Mouse (Mus musculus): ENCODE measurements at regions not wholly inside any gene's neighbourhood (a gene's known extent, or its start where the extent isn't known, plus 50 kb on each side); places are given as distances from the start of the nearest gene placed in this dataset.

DNA sequence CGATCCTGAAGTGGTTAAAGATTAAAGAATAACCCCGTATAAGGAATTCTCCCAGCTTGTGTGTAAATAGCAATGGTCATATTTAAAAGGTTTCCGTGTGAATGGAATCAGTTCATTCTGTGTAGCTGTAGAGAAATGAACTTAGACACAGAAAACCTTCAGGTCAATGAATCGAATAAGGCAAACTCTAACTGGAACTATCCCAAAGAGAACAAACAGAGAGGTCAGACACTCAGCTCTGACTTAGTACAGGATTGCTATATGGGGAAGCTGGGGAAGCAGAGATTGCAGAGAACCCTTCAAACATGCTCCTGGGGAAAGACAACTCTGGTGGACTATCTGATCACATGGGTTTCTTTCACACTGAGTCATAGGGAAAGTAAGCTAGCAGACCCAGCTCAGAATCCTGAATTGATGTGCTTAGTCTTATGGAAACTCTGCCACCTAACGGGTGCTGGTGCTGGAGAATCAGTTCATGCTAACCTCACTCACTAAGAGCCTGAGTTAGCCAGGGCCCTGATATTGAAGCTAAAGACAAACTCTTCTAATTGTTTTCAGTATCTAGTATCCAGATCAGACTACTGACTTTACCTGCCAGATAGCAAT lies 145.3 kb upstream of the Rreb1 start:
- no peak overlapping the region for H3K4me3 ChIP-seq

DNA sequence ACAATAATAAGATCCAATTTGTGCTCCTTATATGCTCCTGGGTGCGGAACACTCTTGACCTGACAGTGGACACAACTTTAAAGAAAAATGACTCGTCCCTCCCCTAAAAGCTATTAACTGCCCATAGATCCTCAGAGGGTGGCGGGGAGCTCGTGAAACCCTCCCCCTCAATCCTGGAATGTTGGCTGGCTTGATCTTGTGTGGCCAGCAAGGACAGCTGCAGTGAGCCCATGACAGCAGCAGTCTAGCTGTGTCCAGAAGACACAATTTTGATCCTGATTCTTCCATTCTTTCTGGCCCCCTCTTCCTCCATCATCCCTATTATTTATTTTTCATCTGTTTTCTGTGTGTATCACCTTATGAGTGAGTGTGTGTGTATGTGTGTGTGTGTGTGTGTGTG lies 141.8 kb upstream of the Rreb1 start:
- WGBS = 69% methylated on average over 4 of the region's 4 CpGs
- no peak for ATAC-seq (ENCODE audit: low FRiP score)
- no peak overlapping the region for H3K9ac ChIP-seq

More for the DNA sequence above, 145.3 kb upstream of the Rreb1 start:
- 92% methylated on average over 5 of the region's 5 CpGs for WGBS
- Histone ChIP-seq H3K36me3 (no peaks in the 10 kb centered on the region), H3K27ac (no peak overlapping the region), H3K4me2 (replicated peaks) (no peak overlapping the region), H3K9ac (no peak overlapping the region), H3K27me3 (no peaks in the 10 kb centered on the region), H3K9me3 (replicated peaks) (peaks cover 6% of the 10 kb centered on the region; the same call in 1 of the 2 replicates), H3K4me1 (no peaks in the 10 kb centered on the region)
- no peak for ATAC-seq (ENCODE audit: low FRiP score)

DNA sequence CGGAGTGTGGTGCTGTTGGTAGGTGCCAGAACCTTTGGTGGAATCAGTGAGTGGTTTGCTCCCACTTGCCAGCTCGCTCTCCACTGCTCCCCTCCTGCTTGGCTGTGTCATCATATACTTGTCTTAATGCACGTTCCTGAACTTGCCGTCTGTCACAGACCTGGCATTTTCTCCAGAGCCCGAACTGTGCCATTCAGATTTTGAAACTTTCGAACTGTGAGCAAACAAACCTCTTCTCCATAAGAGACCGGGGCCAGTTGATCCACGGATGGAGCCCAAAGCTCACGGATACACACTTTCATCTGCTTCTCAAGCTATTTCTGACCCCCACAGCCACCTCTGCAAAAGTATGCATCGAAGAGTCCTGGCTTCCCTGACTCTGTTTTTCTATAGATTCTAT lies 141.0 kb upstream of the Rreb1 start:
- no peak for ATAC-seq (ENCODE audit: low FRiP score)
- Histone ChIP-seq H3K36me3 (no peaks in the 10 kb centered on the region), H3K27me3 (no peaks in the 10 kb centered on the region), H3K9me3 (replicated peaks) (peaks cover 4% of the 10 kb centered on the region; the same call in 1 of the 2 replicates), H3K4me3 (no peak overlapping the region), H3K4me1 (no peaks in the 10 kb centered on the region), H3K27ac (no peak overlapping the region), H3K4me2 (replicated peaks) (no peak overlapping the region), H3K9ac (no peak overlapping the region)
- WGBS = 86% methylated on average over 10 of the region's 10 CpGs

More for the DNA sequence above, 141.8 kb upstream of the Rreb1 start:
- H3K27me3 ChIP-seq = no peaks in the 10 kb centered on the region
- no peaks in the 10 kb centered on the region for H3K4me1 ChIP-seq
- no peak overlapping the region for H3K4me3 ChIP-seq
- H3K9me3 ChIP-seq (replicated peaks) = peaks cover 6% of the 10 kb centered on the region; the same call in 1 of the 2 replicates
- H3K36me3 ChIP-seq = no peaks in the 10 kb centered on the region
- H3K27ac ChIP-seq = no peak overlapping the region
- no peak overlapping the region for H3K4me2 ChIP-seq (replicated peaks)

DNA sequence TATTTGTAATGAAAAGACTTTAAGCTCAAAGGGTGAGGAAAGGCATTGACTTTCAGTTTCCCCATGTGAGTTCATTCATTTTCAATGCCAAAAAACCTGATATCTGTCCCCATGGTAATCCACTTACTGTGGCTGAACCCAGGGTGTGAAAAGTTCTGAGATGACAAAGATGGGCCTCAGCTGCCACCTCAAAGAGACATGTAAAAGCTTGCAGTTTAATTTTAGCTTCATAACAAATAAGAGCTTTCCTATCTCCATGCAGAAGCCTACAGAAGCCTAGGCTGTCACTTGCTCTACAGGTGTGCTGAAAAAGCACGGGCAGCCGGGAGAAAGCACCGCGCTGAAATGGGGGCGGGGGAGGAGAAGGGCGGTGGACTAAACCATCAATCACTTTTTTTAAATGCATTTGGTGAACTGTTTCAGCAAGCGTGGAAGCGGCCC lies 140.1 kb upstream of the Rreb1 start:
- Histone ChIP-seq H3K9me3 (replicated peaks) (no peaks in the 10 kb centered on the region), H3K36me3 (no peaks in the 10 kb centered on the region), H3K4me3 (no peak overlapping the region), H3K4me2 (replicated peaks) (no peak overlapping the region), H3K27ac (no peak overlapping the region), H3K9ac (no peak overlapping the region), H3K27me3 (no peaks in the 10 kb centered on the region), H3K4me1 (0 out of 2 replicates have a peak, but pooled peaks cover 4% of the 10 kb centered on the region)
- no peak for ATAC-seq (ENCODE audit: low FRiP score)
- 35% methylated on average over 8 of the region's 8 CpGs for WGBS

DNA sequence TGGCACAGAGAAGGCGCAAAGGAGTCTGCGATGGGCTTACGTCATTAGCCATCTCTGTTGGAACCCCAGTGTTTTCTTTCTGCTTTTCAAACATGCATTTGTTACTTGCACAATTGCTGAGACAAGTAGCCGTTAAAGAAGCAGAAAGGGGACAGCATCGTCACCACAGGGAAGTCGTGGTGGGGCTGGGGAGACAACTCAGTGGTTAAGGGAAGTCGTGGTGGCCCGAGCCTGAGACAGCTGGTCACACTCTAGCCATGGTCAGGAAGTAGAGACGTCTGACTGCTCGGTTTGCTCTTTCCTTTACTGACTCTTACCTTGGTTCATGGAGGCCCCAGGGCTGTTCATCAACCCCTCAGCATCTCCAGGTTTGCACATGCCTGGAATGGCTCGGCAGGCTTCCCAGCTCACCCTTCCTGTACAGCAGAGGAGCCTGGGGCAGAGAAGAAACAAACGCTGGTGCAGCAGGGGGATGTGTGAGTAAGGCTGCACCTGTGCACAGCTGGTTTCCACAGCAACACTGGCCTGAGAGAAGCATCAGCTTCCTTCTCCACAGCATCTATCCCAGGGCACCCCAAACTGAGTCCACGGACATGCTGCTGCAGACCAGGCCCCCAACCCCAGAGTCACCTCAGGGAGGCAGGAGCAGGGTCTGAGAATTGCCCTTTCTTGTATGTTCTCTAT lies 135.6 kb upstream of the Rreb1 start:
- Histone ChIP-seq H3K4me1 (0 out of 2 replicates have a peak, but pooled peaks cover 4% of the 10 kb centered on the region), H3K27ac (no peak overlapping the region), H3K27me3 (no peaks in the 10 kb centered on the region), H3K4me3 (no peak overlapping the region), H3K9me3 (replicated peaks) (no peaks in the 10 kb centered on the region), H3K9ac (no peak overlapping the region), H3K4me2 (replicated peaks) (no peak overlapping the region), H3K36me3 (no peaks in the 10 kb centered on the region)
- 57% methylated on average over 13 of the region's 13 CpGs for WGBS
- no peak for ATAC-seq (ENCODE audit: low FRiP score)

DNA sequence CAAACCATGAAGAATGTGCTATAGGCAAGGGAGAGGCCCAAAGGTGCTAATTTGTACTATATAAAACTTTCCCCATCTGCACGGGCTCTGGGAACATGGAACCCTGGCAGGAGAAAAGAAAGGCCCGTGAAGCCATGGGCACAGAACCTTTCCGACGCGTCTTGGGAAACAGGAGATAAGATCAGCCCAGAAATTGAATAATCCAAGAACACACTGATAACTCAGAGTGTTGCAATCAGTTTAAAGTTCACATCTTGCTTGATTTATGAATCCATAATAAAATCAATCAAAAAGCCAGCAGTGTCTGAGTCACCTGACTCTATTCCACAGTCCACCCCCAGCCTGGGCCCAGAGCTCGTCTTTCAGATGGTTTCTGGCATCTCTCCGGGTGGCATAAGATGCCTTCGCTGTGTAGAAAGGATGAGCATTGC lies 133.4 kb upstream of the Rreb1 start:
- no peaks in the 10 kb centered on the region for H3K9me3 ChIP-seq (replicated peaks)
- WGBS = 87% methylated on average over 8 of the region's 8 CpGs
- ATAC-seq (ENCODE audit: low FRiP score) = no peak
- H3K9ac ChIP-seq = no peak overlapping the region
- no peaks in the 10 kb centered on the region for H3K27me3 ChIP-seq
- H3K27ac ChIP-seq = no peak overlapping the region
- H3K4me3 ChIP-seq = no peak overlapping the region
- no peaks in the 10 kb centered on the region for H3K36me3 ChIP-seq
- H3K4me2 ChIP-seq (replicated peaks) = no peak overlapping the region
- H3K4me1 ChIP-seq = 0 out of 2 replicates have a peak, but pooled peaks cover 4% of the 10 kb centered on the region

DNA sequence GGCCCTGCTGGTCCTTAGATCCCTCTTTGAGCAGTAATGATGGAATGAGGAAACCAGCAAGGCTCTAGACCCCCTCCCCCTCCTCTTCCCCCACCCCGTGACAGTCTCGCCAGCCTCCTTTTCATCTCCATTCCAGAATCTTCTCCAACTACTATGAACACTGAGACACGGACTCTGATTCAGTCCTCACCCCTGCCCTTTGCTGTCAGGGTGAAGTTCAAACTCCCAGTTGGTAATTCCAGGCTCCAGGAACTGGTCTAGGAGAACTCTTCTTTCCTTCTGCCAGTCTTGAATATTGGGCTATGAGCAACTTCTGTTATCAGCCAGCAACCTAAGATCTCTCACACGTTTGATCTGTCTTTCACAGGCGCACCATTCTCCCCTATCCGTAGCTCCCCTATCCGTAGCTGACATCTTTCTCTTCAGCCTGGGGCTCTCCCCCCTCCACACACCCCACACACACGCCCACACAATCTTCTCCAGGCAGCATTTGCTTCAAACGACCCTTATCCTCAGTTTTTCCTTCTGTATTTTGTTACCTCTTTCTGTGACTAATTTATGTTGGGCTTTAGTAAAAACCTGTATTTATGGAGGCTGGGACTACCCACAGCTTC lies 128.6 kb upstream of the Rreb1 start:
- H3K27ac ChIP-seq = no peak overlapping the region

DNA sequence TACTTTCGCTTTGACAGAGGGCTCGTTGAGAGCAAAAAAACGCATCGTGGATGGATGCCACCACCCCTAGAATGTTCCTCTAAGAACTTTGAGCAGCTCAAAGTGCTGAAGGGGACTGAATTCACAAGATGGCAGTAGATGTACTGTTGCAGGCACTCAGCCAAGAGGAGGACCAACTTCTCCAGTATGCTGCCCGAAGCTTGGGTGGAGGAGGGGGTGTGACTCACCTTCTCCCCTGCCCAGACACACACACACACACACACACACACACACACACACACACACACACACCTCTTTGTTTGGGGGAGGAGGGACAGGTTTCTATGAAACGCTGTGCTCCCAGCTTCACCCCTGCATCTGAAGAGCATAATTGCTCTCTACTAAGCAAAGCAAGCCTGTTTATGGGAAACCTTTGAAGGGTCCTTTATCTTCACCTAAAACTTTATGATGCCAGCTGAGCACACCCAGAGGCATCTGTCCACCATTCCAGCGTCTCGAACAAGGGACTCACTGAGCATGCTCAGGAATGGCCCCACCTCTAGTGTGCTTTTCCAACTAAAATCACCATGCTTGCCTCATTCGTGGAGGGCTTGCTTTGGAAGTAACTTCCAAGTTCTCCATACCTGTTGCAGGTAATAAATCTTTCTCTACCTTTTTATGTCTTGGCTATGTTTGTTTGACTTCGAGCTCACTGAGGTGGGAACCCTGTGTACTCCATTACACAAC lies 126.8 kb upstream of the Rreb1 start:
- Histone ChIP-seq H3K4me3 (no peak overlapping the region), H3K27ac (no peak overlapping the region), H3K9me3 (replicated peaks) (no peaks in the 10 kb centered on the region), H3K9ac (no peak overlapping the region), H3K27me3 (no peaks in the 10 kb centered on the region), H3K36me3 (no peaks in the 10 kb centered on the region), H3K4me1 (no peaks in the 10 kb centered on the region), H3K4me2 (replicated peaks) (no peak overlapping the region)
- ATAC-seq (ENCODE audit: low FRiP score) = no peak
- WGBS = 93% methylated on average over 10 of the region's 10 CpGs

More for the DNA sequence above, 128.6 kb upstream of the Rreb1 start:
- no peak overlapping the region for H3K9ac ChIP-seq
- 67% methylated on average over 9 of the region's 9 CpGs for WGBS
- no peak for ATAC-seq (ENCODE audit: low FRiP score)
- H3K4me2 ChIP-seq (replicated peaks) = no peak overlapping the region
- H3K4me1 ChIP-seq = no peaks in the 10 kb centered on the region
- no peaks in the 10 kb centered on the region for H3K27me3 ChIP-seq
- H3K4me3 ChIP-seq = no peak overlapping the region
- H3K9me3 ChIP-seq (replicated peaks) = no peaks in the 10 kb centered on the region
- H3K36me3 ChIP-seq = no peaks in the 10 kb centered on the region

DNA sequence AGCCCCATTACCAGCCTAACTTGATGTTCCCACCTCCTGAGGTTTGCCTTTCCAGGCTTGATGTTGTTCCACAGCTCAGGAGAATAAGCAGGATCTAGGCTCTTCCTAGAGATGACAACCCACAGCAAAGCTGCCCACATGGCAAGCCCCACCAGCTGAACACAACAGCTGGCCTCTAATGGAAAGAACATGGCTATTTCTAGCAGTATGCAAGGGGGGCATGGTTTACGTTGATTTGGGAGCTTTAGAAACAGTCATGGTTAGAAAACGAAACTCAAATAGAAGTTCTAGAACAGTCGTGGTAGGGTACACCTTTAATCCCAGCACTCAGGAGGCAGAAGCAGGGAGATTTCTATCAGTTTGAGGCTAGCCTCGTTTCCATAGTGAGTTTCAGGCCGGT lies 123.5 kb upstream of the Rreb1 start:
- Histone ChIP-seq H3K27ac (no peak overlapping the region), H3K4me1 (no peaks in the 10 kb centered on the region), H3K9me3 (replicated peaks) (no peaks in the 10 kb centered on the region), H3K9ac (no peak overlapping the region), H3K4me3 (no peak overlapping the region), H3K27me3 (no peaks in the 10 kb centered on the region), H3K36me3 (no peaks in the 10 kb centered on the region), H3K4me2 (replicated peaks) (no peak overlapping the region)
- WGBS = 83% methylated on average over 5 of the region's 5 CpGs
- ATAC-seq (ENCODE audit: low FRiP score) = no peak

DNA sequence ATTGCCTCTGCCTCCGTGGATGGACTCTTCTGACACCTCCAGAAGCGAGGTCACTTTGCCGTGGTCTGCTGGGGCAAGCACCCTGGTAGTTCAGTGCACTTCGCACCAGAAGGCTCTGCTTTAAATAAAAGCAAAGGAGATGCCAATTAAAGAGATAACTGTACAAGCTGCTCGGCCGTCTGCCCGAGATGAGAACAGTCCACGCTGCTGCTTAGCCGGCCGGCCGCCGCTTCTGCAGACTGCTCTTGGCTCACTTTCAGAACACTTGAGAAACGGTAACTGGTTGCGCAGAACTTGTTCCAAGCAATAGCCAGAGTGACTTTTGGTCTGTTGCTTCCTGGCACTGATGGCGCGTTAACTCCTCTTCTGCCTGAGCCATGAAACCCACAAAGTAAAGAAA lies 121.0 kb upstream of the Rreb1 start:
- 85% methylated on average over 16 of the region's 16 CpGs for WGBS
- Histone ChIP-seq H3K9me3 (replicated peaks) (no peaks in the 10 kb centered on the region), H3K4me3 (no peak overlapping the region), H3K27me3 (no peaks in the 10 kb centered on the region), H3K4me2 (replicated peaks) (no peak overlapping the region), H3K36me3 (no peaks in the 10 kb centered on the region), H3K9ac (no peak overlapping the region), H3K27ac (no peak overlapping the region), H3K4me1 (no peaks in the 10 kb centered on the region)
- ATAC-seq (ENCODE audit: low FRiP score) = no peak

DNA sequence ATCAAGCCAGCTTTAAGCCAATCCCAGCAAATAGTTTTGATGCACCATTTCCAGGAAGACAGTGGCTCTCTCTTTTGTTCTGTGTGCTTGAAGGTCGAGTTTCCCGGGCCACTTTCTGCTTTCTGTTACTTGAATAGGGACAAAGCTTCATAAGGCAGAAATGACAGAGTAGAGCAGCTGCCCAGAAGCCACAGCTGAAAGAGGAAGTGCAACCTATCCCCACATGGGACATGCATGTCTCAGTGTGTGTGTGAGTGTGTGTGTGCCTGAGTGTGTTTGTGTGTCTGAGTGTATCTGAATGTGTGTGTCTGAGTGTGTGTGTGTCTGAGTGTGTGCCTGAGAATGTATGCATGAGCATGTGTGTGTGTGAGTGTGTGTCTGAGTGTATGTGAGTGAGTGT lies 120.2 kb upstream of the Rreb1 start:
- no peak for ATAC-seq (ENCODE audit: low FRiP score)
- Histone ChIP-seq H3K4me3 (no peak overlapping the region), H3K4me1 (no peaks in the 10 kb centered on the region), H3K27me3 (no peaks in the 10 kb centered on the region), H3K9ac (no peak overlapping the region), H3K4me2 (replicated peaks) (no peak overlapping the region), H3K36me3 (no peaks in the 10 kb centered on the region), H3K27ac (no peak overlapping the region), H3K9me3 (replicated peaks) (no peaks in the 10 kb centered on the region)
- 60% methylated on average over 2 of the region's 2 CpGs for WGBS

DNA sequence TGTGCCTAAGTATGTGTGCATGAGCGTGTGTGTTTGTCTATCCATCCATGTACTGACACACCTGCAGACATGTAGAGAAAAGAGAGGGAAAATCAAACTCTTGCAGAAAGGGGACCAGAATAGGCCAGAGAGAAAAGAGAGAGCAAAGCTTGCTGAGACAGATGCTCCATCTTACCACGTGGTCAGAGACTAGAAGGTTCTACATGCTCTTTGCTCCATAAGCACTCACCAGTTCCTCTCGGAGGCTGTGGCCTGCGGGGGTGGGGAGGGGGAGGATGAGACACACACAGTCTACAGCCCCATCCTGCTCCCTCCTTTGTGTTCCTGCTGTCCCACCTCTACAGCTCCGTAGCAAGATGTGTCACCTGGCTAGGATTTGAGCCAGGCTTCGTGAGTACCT lies 119.7 kb upstream of the Rreb1 start:
- 88% methylated on average over 6 of the region's 6 CpGs for WGBS
- no peak overlapping the region for H3K27ac ChIP-seq

More for the DNA sequence above, 119.7 kb upstream of the Rreb1 start:
- Histone ChIP-seq H3K4me1 (no peaks in the 10 kb centered on the region), H3K4me2 (replicated peaks) (no peak overlapping the region), H3K9me3 (replicated peaks) (no peaks in the 10 kb centered on the region), H3K27me3 (no peaks in the 10 kb centered on the region), H3K9ac (no peak overlapping the region), H3K36me3 (no peaks in the 10 kb centered on the region), H3K4me3 (no peak overlapping the region)
- ATAC-seq (ENCODE audit: low FRiP score) = no peak
